Mouse (Mus musculus) heart, embryonic 14.5 days (tissue): ENCODE results near the gene Hoxd11. TPM values are rescaled to one million over a fixed set of nuclear protein-coding genes. Genes with fewer than 3 reads are reported as not detected.

Experiments used
- ATAC-seq: fragments of 200-750 bp; cut with Nextera tagmentation; 2 replicates; pipeline ENCODE4 v1.8.0; 2017; ENCODE audit warnings: low read depth, moderate TSS enrichment; ENCODE audit not compliant: insufficient number of reproducible peaks, insufficient read depth, low FRiP score
- H3K27ac ChIP-seq, 2 experiments: fragments of 200-500 bp in 1 of 2; fragments of 300-500 bp in 1 of 2; sonication (generic) in 1 of 2; replicated peaks in 1 of 2; 2 replicates each; pipeline ENCODE4 v1.5.1; 2012 to 2014; ENCODE audit warnings: low read depth in 2 of 2, low read length in 2 of 2, control low read depth in 1 of 2, mild to moderate bottlenecking in 1 of 2, mixed read lengths in 1 of 2; ENCODE audit not compliant: control insufficient read depth in 1 of 2, insufficient read depth in 1 of 2
- H3K27me3 ChIP-seq: fragments of 300-500 bp; sonication (generic); 2 replicates; pipeline ENCODE4 v1.6.1; 2014; ENCODE audit warnings: mild to moderate bottlenecking, low read length, control low read depth; ENCODE audit not compliant: control insufficient read depth, insufficient read depth
- H3K36me3 ChIP-seq: fragments of 300-500 bp; sonication (generic); 2 replicates; pipeline ENCODE4 v1.6.1; 2014; ENCODE audit warnings: mild to moderate bottlenecking, control low read depth, low read length, mixed read lengths; ENCODE audit not compliant: control insufficient read depth, insufficient read depth
- H3K4me1 ChIP-seq, 2 experiments: fragments of 200-500 bp in 1 of 2; fragments of 300-500 bp in 1 of 2; sonication (generic) in 1 of 2; 2 replicates each; pipeline ENCODE4 v1.6.1; 2012 to 2014; ENCODE audit warnings: low read length in 2 of 2, control low read depth in 1 of 2, mixed read lengths in 1 of 2; ENCODE audit not compliant: control insufficient read depth in 2 of 2, insufficient read depth in 2 of 2
- H3K4me2 ChIP-seq: fragments of 300-500 bp; sonication (generic); 2 replicates; pipeline ENCODE4 v1.6.1; 2014; ENCODE audit warnings: mild to moderate bottlenecking, low read length
- H3K4me3 ChIP-seq, 2 experiments: fragments of 200-500 bp in 1 of 2; fragments of 300-500 bp in 1 of 2; sonication (generic) in 1 of 2; 2 replicates each; pipeline ENCODE4 v1.5.1; 2012 to 2014; ENCODE audit warnings: low read length in 2 of 2, mild to moderate bottlenecking in 2 of 2, control low read depth in 1 of 2, low read depth in 1 of 2, moderate library complexity in 1 of 2; ENCODE audit not compliant: control insufficient read depth in 1 of 2, insufficient read depth in 1 of 2
- H3K9ac ChIP-seq: fragments of 300-500 bp; sonication (generic); 2 replicates; pipeline ENCODE4 v1.6.1; 2014; ENCODE audit warnings: mild to moderate bottlenecking, low read length
- H3K9me3 ChIP-seq: fragments of 300-500 bp; sonication (generic); 2 replicates; pipeline ENCODE4 v1.6.1; 2016; ENCODE audit warnings: low read length, control low read depth; ENCODE audit not compliant: control insufficient read depth
- WGBS: fragments of 180-500 bp; shearing (Covaris S2); extraction: QIAGEN DNeasy Blood & Tissue Kit; methylation state at CpG from one replicate; pipeline ENCODE4 v1.1.7; 2014; 5-methylcytosine and 5-hydroxymethylcytosine counted together
- polyA plus RNA-seq: library from polyadenylated mRNA; unstranded; fragments of >200 nt; fragmentation: Nextera tagmentation; extraction: Ambion mirVana; gene quantifications from 2 replicates; pipeline ENCODE4 v1.2.1, GENCODE M21; 2014

Gene Hoxd11
- polyA plus RNA-seq, 1 experiment from 2014 or later: not detected

GRCm38 (mm10) chr2:74679596-74679971 lies 227 bp downstream of the Hoxd11 start:
- Histone ChIP-seq H3K4me3 (peak overlapping the region in 1 of 2 experiments; percentile 6; a peak in 2 of 4 replicates), H3K4me2 (no peak overlapping the region)

GRCm38 (mm10) chr2:74679980-74680379 lies 623 bp downstream of the Hoxd11 start:
- no peak overlapping the region for H3K9ac ChIP-seq
- H3K4me3 ChIP-seq: peak overlapping the region in 1 of 2 experiments; percentile 6; a peak in 2 of 4 replicates
- H3K9me3 ChIP-seq: no peaks in the 10 kb centered on the region
- no peaks in the 10 kb centered on the region for H3K36me3 ChIP-seq
- ATAC-seq: no peak
- 2% methylated on average over 23 of the region's 23 CpGs for WGBS
- H3K4me2 ChIP-seq: no peak overlapping the region
- peaks cover 100% of the 10 kb centered on the region for H3K27me3 ChIP-seq
- H3K4me1 ChIP-seq: peaks cover 0 to 14% of the 10 kb centered on the region in 2 experiments; a peak in 1 of 4 replicates
- H3K27ac ChIP-seq: no peak overlapping the region

More at GRCm38 (mm10) chr2:74679596-74679971, 227 bp downstream of the Hoxd11 start:
- Histone ChIP-seq H3K27ac (no peak overlapping the region), H3K4me1 (peaks cover 0 to 14% of the 10 kb centered on the region in 2 experiments; a peak in 1 of 4 replicates), H3K9ac (no peak overlapping the region), H3K9me3 (no peaks in the 10 kb centered on the region), H3K36me3 (no peaks in the 10 kb centered on the region), H3K27me3 (peaks cover 100% of the 10 kb centered on the region)
- WGBS: under 1% methylated on average over 26 of the region's 26 CpGs
- no peak for ATAC-seq

- Histone ChIP-seq H3K4me2 (no peak overlapping the region), H3K27ac (no peak overlapping the region), H3K27me3 (peaks cover 100% of the 10 kb centered on the region), H3K9ac (no peak overlapping the region), H3K4me1 (peaks cover 0 to 14% of the 10 kb centered on the region in 2 experiments; a peak in 1 of 4 replicates), H3K9me3 (no peaks in the 10 kb centered on the region), H3K4me3 (no peak overlapping the region), H3K36me3 (no peaks in the 10 kb centered on the region)
- no peak for ATAC-seq
- WGBS: 3% methylated on average over 21 of the region's 21 CpGs
These were observed 1.4 kb downstream of the Hoxd11 start for GRCm38 (mm10) chr2:74680561-74681398.

GRCm38 (mm10) chr2:74681594-74682531 lies 2.5 kb downstream of the Hoxd11 start:
- Histone ChIP-seq H3K27me3 (peaks cover 99% of the 10 kb centered on the region), H3K36me3 (no peaks in the 10 kb centered on the region), H3K27ac (no peak overlapping the region), H3K4me3 (peak overlapping the region in 1 of 2 experiments; percentile 25; a peak in 2 of 4 replicates), H3K4me2 (peak overlapping the region; percentile 48), H3K9ac (no peak overlapping the region), H3K9me3 (no peaks in the 10 kb centered on the region), H3K4me1 (peaks cover 0 to 14% of the 10 kb centered on the region in 2 experiments; a peak in 1 of 4 replicates)
- ATAC-seq: no peak
- WGBS: under 1% methylated on average over 77 of the region's 78 CpGs

GRCm38 (mm10) chr2:74682796-74683195 lies 3.4 kb downstream of the Hoxd11 start:
- Histone ChIP-seq H3K27me3 (peaks cover 99% of the 10 kb centered on the region), H3K27ac (no peak overlapping the region), H3K4me2 (peak overlapping the region; percentile 48), H3K9me3 (no peaks in the 10 kb centered on the region), H3K36me3 (no peaks in the 10 kb centered on the region), H3K4me3 (peak overlapping the region in 1 of 2 experiments; percentile 25; a peak in 2 of 4 replicates), H3K4me1 (peaks cover 0 to 14% of the 10 kb centered on the region in 2 experiments; a peak in 1 of 4 replicates), H3K9ac (no peak overlapping the region)
- no peak for ATAC-seq
- under 1% methylated on average over 41 of the region's 51 CpGs for WGBS

GRCm38 (mm10) chr2:74683471-74683951 lies 4.2 kb downstream of the Hoxd11 start:
- WGBS: 2% methylated on average over 18 of the region's 18 CpGs
- Histone ChIP-seq H3K27me3 (peaks cover 99% of the 10 kb centered on the region), H3K27ac (no peak overlapping the region), H3K4me3 (no peak overlapping the region), H3K36me3 (no peaks in the 10 kb centered on the region), H3K9me3 (no peaks in the 10 kb centered on the region), H3K4me1 (peaks cover 0 to 14% of the 10 kb centered on the region in 2 experiments; a peak in 1 of 4 replicates), H3K4me2 (no peak overlapping the region), H3K9ac (no peak overlapping the region)
- ATAC-seq: no peak

- 3% methylated on average over 12 of the region's 12 CpGs for WGBS
- Histone ChIP-seq H3K9me3 (no peaks in the 10 kb centered on the region), H3K27ac (no peak overlapping the region), H3K36me3 (no peaks in the 10 kb centered on the region), H3K27me3 (peaks cover 99% of the 10 kb centered on the region), H3K4me2 (no peak overlapping the region), H3K4me1 (peaks cover 0 to 14% of the 10 kb centered on the region in 2 experiments; a peak in 1 of 4 replicates), H3K9ac (no peak overlapping the region), H3K4me3 (no peak overlapping the region)
- ATAC-seq: no peak
These were observed 4.7 kb downstream of the Hoxd11 start for GRCm38 (mm10) chr2:74684106-74684505.
